Mouse (Mus musculus): ENCODE results near the gene Pias3.
A peak's percentile ranks its signal among the peaks of the same experiment; 100 is the strongest.
"Not testable (repeated sequence)": the region's sequence is repeated elsewhere in the genome, so short reads cannot be mapped to it uniquely, and the experiment has no call there.

Pias3 gene

DNA sequence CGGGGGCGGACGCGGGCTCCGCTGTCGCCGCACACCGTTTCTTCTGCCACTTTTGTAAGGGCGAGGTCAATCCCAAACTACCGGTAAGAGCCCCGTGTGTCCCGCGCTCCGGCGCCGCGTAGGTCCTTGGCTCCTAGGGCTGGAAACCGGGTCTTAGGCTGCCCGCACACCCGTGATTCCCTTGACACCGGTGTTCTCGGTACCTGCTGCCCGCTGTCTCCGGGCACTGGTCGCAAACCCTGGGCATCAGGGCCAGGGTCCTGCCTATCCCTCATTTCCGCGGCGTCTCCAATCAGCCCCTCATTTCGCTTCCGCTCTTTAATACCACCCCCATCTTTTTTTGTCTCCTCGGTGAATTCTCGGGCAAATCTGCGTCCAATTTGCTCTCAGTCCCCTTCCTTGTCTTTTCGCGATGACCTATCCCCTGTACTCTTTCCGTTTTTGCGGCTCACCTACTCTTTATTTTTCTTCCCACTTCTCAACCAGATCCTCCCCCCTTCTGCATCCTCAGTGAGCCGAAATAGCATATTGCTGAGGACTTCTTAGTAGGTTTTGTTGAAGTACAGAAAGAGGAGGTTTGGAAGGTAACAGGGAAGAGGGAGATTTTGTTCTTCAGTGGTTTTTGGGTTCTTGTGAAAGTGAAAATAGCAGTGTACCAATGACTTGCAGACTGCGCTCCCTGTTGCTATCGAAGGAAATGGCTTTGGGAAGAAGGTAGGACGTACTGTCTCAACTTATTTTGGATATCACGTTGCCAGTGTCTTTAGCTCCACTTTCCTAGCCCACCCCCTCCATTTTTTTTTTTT lies 31.8 kb downstream of the Pias3 start:
- DNase-seq (ENCODE audit: extremely low read depth, insufficient read length, low spot score): no peak

DNA sequence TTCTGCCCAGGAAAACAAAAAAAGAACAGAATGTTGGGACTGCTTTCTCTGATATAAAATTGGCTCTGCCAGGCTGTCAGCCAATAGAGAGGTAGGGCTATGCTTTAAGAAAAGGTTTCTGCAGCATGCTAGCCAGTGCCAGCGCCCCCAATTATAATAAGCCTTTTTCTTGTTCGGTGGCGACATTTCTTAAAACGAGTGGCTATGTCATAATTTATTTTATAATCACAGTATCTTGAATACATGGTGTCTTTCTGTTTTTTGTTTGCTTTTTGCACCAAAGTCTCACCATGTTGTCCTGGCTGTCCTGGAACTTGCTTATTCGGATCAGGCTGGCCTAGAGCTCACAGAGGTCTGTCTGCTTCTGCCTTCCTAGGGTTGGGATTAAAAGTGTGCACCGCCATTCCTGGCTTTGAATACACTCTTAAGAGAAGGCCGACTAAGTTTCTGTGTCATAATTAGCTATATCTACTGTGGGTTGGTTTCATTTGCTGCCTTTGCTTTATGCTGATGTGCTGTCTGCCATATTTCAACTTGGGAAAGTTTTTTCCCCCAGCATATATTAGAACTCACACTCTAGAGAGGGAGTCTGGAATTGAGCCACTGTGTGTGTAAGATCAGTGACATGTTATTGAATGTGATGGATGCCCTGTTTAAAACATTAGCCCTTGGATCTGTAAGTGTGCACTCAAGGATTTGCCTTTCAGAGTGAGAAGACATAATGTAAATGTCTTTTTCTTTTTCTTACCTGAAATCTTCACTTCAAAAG lies 32.6 kb downstream of the Pias3 start:
- DNase-seq (ENCODE audit: extremely low read depth, insufficient read length, low spot score): no peak

DNA sequence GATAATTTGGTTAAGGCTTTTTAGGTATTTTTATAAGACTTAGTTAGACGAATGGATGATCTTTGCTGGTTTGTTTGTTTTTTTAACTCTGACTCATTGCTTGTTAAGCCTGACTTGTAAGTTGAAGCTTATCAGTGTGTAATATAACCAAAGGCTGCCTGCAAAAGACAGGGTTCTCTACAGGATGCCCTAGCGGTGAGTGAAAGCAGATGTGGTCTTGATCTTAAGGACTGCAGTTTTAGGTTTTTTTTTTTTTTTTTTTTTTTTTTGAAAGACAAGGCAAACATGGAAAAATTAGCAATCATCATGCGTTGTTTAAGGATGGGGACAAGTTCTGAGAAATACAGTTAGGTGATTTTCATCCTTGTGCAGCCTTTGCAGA lies 33.2 kb downstream of the Pias3 start:
- DNase-seq (ENCODE audit: extremely low read depth, insufficient read length, low spot score): peak; percentile 40

GRCm38 (mm10) chr3:96730785-96731184 lies 34.6 kb downstream of the Pias3 start:
- DNase-seq (ENCODE audit: extremely low read depth, insufficient read length, low spot score): no peak

DNA sequence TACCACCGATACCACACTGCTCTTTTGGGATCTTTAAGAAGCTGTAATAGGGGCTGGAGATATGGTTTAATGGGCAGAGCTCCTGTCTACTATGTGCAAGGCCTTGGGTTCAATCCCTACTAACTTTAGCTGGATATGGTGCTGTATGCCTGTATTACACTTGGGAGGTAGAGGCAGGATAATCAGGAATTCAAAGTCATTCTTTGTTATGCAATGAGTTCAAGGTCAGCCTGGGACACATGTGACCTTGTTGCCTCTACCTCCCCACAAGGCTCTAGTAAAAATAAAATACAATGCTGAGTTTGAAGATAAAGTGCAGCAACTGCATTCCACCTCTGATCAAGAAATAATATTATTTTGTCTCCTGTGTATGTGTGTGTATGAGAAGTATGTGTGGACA lies 37.8 kb downstream of the Pias3 start:
- no peak for DNase-seq (ENCODE audit: extremely low read depth, insufficient read length, low spot score)

DNA sequence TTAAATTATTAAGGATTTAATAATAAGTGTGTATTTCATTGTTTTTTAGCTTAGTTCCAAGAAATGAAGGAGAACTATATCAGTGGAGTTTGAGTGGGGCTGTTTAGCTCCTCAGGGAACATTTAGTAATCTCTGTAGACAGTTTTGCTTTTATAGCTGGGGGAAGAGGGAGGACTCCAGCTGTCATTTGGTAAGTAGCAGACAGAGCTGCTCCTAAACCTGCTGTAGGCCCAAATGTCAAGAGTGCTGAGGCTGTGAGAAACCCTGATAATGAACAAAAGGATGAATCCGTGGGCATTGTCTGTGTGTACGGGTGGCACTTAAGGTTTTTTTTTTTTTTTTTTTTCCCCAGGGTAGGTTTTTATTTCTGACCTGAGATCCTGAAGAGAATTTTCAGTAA lies 39.0 kb downstream of the Pias3 start:
- no peak for DNase-seq (ENCODE audit: extremely low read depth, insufficient read length, low spot score)

DNA sequence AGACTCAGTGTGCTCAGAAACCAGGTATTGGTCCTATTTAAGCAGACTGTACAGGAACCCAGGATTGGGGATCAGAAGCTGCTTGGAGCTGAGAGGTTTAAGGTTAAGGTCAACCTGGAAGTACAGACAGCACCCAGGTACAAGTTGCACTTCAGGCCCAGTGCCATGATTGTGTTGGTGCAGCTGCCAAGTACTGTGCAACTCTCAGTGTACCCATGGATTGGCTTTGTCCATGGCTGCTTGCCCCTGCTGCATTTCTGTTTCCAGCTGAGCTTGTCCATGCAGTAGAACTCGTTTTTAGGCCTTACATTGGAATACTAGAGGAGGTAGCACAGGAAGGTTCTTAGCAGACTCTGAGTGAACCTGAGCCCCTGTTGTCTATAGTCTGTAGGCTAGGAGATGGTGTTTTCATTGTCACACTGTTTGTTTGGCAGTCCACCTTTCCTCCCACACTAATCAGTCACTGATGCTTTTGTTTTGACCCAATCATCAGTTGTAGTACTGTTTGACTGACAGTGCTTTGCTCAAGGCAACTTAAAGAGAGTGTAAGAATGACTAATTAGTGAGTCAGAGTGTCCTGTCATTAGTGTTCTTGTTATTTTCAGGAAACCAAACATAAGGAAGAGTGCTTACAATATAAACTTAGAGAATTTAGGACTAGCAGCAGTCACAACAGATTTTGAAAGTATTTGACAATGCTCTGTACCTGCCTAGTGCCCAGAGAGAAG lies 41.0 kb downstream of the Pias3 start:
- DNase-seq (ENCODE audit: extremely low read depth, insufficient read length, low spot score): no peak

DNA sequence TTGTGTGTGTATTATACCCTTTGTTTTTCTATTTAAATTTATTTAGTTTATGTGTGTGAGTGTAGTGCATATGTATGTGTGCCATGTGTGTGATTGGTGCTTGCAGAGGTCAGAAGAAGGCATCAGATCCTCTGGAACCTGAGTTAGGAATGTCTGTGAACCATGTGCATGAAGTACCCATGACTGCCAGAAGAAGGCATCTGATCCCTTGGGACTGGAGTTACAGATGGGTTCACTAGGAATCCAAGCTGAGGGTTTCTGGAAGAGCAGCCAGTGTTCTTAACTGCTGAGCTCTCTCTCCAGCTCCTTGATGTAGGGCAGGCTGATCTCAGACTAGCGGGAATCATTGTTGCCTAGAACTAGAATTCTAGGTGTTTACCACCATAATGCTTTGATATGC lies 41.8 kb downstream of the Pias3 start:
- DNase-seq (ENCODE audit: extremely low read depth, insufficient read length, low spot score): no peak

- not testable (repeated sequence) for DNase-seq (ENCODE audit: extremely low read depth, insufficient read length, low spot score)
These were observed 44.1 kb downstream of the Pias3 start for GRCm38 (mm10) chr3:96740279-96740678.

- no peak for DNase-seq (ENCODE audit: extremely low read depth, insufficient read length, low spot score)
These were observed 48.2 kb downstream of the Pias3 start for GRCm38 (mm10) chr3:96744348-96744747.

- DNase-seq (ENCODE audit: extremely low read depth, insufficient read length, low spot score): no peak
These were observed 50.6 kb downstream of the Pias3 start for GRCm38 (mm10) chr3:96746829-96747228.
